In genomic region chr2:138256411-138256810, GRCm38 (mm10) we compare ENCODE assay signal across 8 mouse cellular contexts. TPM values are rescaled to one million over a fixed set of nuclear protein-coding genes. Genes with fewer than 3 reads are reported as not detected.
A peak's percentile ranks its signal among the peaks of the same experiment; 100 is the strongest.
DNase-seq lines count a peak whose midpoint lies in the region; ATAC-seq and TF ChIP-seq lines count a peak whose summit lies in the region.

TSS of gene Btbd3 (plus strand) at chr2:138256565.

- H3K27me3 ChIP-seq in E14TG2a.4 (ENCODE audit: insufficient read depth, low read length): no peaks in the 10 kb centered on the region
- H3K27me3 ChIP-seq in forebrain, embryonic 16.5 days (replicated peaks; ENCODE audit: control insufficient read depth, insufficient read depth, low read length): no peaks in the 10 kb centered on the region
- no peaks in the 10 kb centered on the region for H3K27me3 ChIP-seq in liver, postnatal 0 days (ENCODE audit: insufficient read depth, low read length)
- H3K27me3 ChIP-seq in neural tube, embryonic 15.5 days (replicated peaks): no peaks in the 10 kb centered on the region
- no peaks in the 10 kb centered on the region for H3K27me3 ChIP-seq in thymus, adult 2 months (ENCODE audit: control insufficient read depth, insufficient read depth, low read length)

- H3K9me3 ChIP-seq in E14TG2a.4 (ENCODE audit: low read length): peaks cover 7% of the 10 kb centered on the region; the same call in 1 of the 2 replicates
- no peaks in the 10 kb centered on the region for H3K9me3 ChIP-seq in forebrain, embryonic 16.5 days (ENCODE audit: control insufficient read depth, low read length)
- H3K9me3 ChIP-seq in liver, postnatal 0 days (ENCODE audit: low read length): no peaks in the 10 kb centered on the region
- H3K9me3 ChIP-seq in neural tube, embryonic 15.5 days (replicated peaks): no peaks in the 10 kb centered on the region

- under 1% methylated on average over 39 of the region's 39 CpGs for WGBS in forebrain, embryonic 16.5 days
- 0% methylated on average over 34 of the region's 39 CpGs for WGBS in liver, postnatal 0 days (ENCODE audit: insufficient replicate concordance)
- WGBS in neural tube, embryonic 15.5 days: under 1% methylated on average over 33 of the region's 39 CpGs
- WGBS in thymus, adult 2 months: under 1% methylated on average over 39 of the region's 39 CpGs

- intact Hi-C loops in heart, postnatal 14 days (cut with DNase I): loop anchor here (2.0 to 5.0 kb wide), 2 partner anchors 22 to 39 kb away; no protein-coding TSS in a partner anchor

- peak within 1 kb of the TSS; percentile 84 for H3K4me2 ChIP-seq in forebrain, embryonic 16.5 days (ENCODE audit: low read length)
- H3K4me2 ChIP-seq in liver, postnatal 0 days (ENCODE audit: low read depth, low read length): peak within 1 kb of the TSS; percentile 91
- H3K4me2 ChIP-seq in neural tube, embryonic 15.5 days: peak within 1 kb of the TSS; percentile 75

- ATAC-seq in forebrain, embryonic 16.5 days: peak; percentile 99
- peak; percentile 98 for ATAC-seq in liver, postnatal 0 days
- ATAC-seq in neural tube, embryonic 15.5 days (ENCODE audit: low FRiP score): peak; percentile 99

- H3K36me3 ChIP-seq in E14TG2a.4 (ENCODE audit: insufficient read depth, low read length): no peaks in the 10 kb centered on the region
- H3K36me3 ChIP-seq in forebrain, embryonic 16.5 days (ENCODE audit: control insufficient read depth, insufficient read depth): no peaks in the 10 kb centered on the region
- H3K36me3 ChIP-seq in liver, postnatal 0 days (replicated peaks; ENCODE audit: insufficient read depth, low read length): no peaks in the 10 kb centered on the region
- no peaks in the 10 kb centered on the region for H3K36me3 ChIP-seq in neural tube, embryonic 15.5 days
- no peaks in the 10 kb centered on the region for H3K36me3 ChIP-seq in thymus, adult 2 months (ENCODE audit: control insufficient read depth, insufficient read depth, low read length)

- no peak for TF ChIP-seq EP300 in liver, postnatal 0 days (IDR thresholded peaks at IDR 0.05; ENCODE audit: low read depth)

- TF ChIP-seq CTCF in E14TG2a.4 (conservative IDR thresholded peaks at IDR 0.05; ENCODE audit: low read length): no peak
- no peak for TF ChIP-seq CTCF in liver, postnatal 0 days (IDR thresholded peaks at IDR 0.05; ENCODE audit: low read depth)
- no peak for TF ChIP-seq CTCF in thymus, adult 2 months (IDR thresholded peaks at IDR 0.05; ENCODE audit: borderline replicate concordance, control insufficient read depth, extremely low read depth, insufficient read depth, low read length, poor library complexity)

- no peak for TF ChIP-seq POLR2A in thymus, adult 2 months (IDR thresholded peaks at IDR 0.05; ENCODE audit: control insufficient read depth, extremely low read depth, insufficient read depth, low read length, poor library complexity)

- H3K4me1 ChIP-seq in E14TG2a.4 (replicated peaks; ENCODE audit: low read depth, low read length): peaks cover 33% of the 10 kb centered on the region
- peaks cover 16% of the 10 kb centered on the region for H3K4me1 ChIP-seq in forebrain, embryonic 16.5 days (replicated peaks; ENCODE audit: control insufficient read depth, insufficient read depth, low read length)
- peaks cover 12% of the 10 kb centered on the region; the same call in 1 of the 2 replicates for H3K4me1 ChIP-seq in liver, postnatal 0 days (ENCODE audit: insufficient read depth)
- H3K4me1 ChIP-seq in neural tube, embryonic 15.5 days: peaks cover 33% of the 10 kb centered on the region
- H3K4me1 ChIP-seq in thymus, adult 2 months (replicated peaks; ENCODE audit: control insufficient read depth, insufficient read depth, low read length): peaks cover 3% of the 10 kb centered on the region; the same call in 1 of the 2 replicates

- DNase-seq in cerebellum, adult 11 months: peak; percentile 96
- peak; percentile 95 to 96 for DNase-seq in heart, postnatal 14 days
- peak; percentile 95 to 96 for DNase-seq in layer of hippocampus, adult 18-20 months (ENCODE audit: low spot score in 2 of 2)
- peak; percentile 86 for DNase-seq in liver, postnatal 0 days
- DNase-seq in thymus, adult 2 months: peak; percentile 64

- peak within 1 kb of the TSS; percentile 90 for H3K9ac ChIP-seq in forebrain, embryonic 16.5 days (replicated peaks; ENCODE audit: low read depth, low read length)
- peak within 1 kb of the TSS; percentile 71 for H3K9ac ChIP-seq in liver, postnatal 0 days (replicated peaks)
- H3K9ac ChIP-seq in neural tube, embryonic 15.5 days (replicated peaks): peak within 1 kb of the TSS; percentile 88

- peak within 1 kb of the TSS; percentile 89 for H3K4me3 ChIP-seq in E14TG2a.4 (replicated peaks; ENCODE audit: low read length)
- peak within 1 kb of the TSS; percentile 94 for H3K4me3 ChIP-seq in forebrain, embryonic 16.5 days (replicated peaks; ENCODE audit: low read length)
- peak within 1 kb of the TSS; percentile 84 for H3K4me3 ChIP-seq in liver, postnatal 0 days (ENCODE audit: low read depth, low read length)
- peak within 1 kb of the TSS; percentile 93 for H3K4me3 ChIP-seq in neural tube, embryonic 15.5 days (replicated peaks)
- peak within 1 kb of the TSS; percentile 49 for H3K4me3 ChIP-seq in thymus, adult 2 months (ENCODE audit: control insufficient read depth, insufficient read depth, low read length)

- H3K27ac ChIP-seq in forebrain, embryonic 16.5 days (ENCODE audit: low read length): peak within 1 kb of the TSS; percentile 88
- peak within 1 kb of the TSS; percentile 76 for H3K27ac ChIP-seq in liver, postnatal 0 days (ENCODE audit: low read depth)
- H3K27ac ChIP-seq in neural tube, embryonic 15.5 days (replicated peaks): peak within 1 kb of the TSS; percentile 96
- H3K27ac ChIP-seq in thymus, adult 2 months (ENCODE audit: control insufficient read depth, insufficient read depth, low read length): no peak within 1 kb of the TSS

RNA-seq across cellular contexts. Expression of gene Btbd3, which starts in this region (rescaled TPM):
- polyA plus RNA-seq in forebrain, embryonic 16.5 days (2015; fragmentation: Nextera tagmentation; extraction: Ambion mirVana): 21.1 and 28.3 TPM in 2 replicates
- total RNA-seq in heart, postnatal 14 days (2021): 10 to 100 TPM; 29.8 to 30.0 TPM
- total RNA-seq in layer of hippocampus, adult 18-20 months (2021): 100 to 1,000 TPM; 186 to 197 TPM
- 2.0 and 2.2 TPM in 2 replicates for polyA plus RNA-seq in liver, postnatal 0 days (2015; fragmentation: Nextera tagmentation; extraction: Ambion mirVana)
- 18.6 and 18.9 TPM in 2 replicates for polyA plus RNA-seq in neural tube, embryonic 15.5 days (2015; fragmentation: Nextera tagmentation; extraction: Ambion mirVana)
- polyA plus RNA-seq in thymus, adult 2 months (2012; rRNA removed): 2.3 and 3.2 TPM in 2 replicates

Comparison
In these comparisons a context has a peak if more than half of its experiments do, and no peak if none do; other contexts are left out.
1. RNA of gene Btbd3 (total RNA-seq): 186 to 197 TPM in layer of hippocampus, adult 18-20 months; 29.8 to 30.0 TPM in heart, postnatal 14 days; every median in the first group is over 4 times any median in the second.
2. Peak in every context shown above with its lines, with median percentiles within 50 percentile points of each other: H3K4me3 ChIP-seq, DNase-seq, ATAC-seq, H3K4me2 ChIP-seq and H3K9ac ChIP-seq.